Mouse (Mus musculus) testis, adult 2 months (tissue): ENCODE data around the gene Dhrs9.

Experiments
- CTCF ChIP-seq: fragments of 200-500 bp; IDR thresholded peaks from 2 replicates; pipeline ENCODE4 v1.5.1; 2012; ENCODE audit warnings: low read depth, mild to moderate bottlenecking, inconsistent platforms, low read length, moderate library complexity; ENCODE audit not compliant: control insufficient read depth, insufficient read depth, insufficient replicate concordance
- POLR2A ChIP-seq: fragments of 200-500 bp; IDR thresholded peaks from 2 replicates; pipeline ENCODE4 v1.6.1; 2012; ENCODE audit warnings: low read depth, mild to moderate bottlenecking, inconsistent platforms, low read length, moderate library complexity; ENCODE audit not compliant: control insufficient read depth

- TF ChIP-seq CTCF (no peak), POLR2A (no peak)
Measured at GRCm38 (mm10) chr2:69401891-69402290, 21.6 kb downstream of the Dhrs9 start.
